Mouse (Mus musculus) T-helper 17 cell (primary cell): Measurements from ENCODE around the gene Tmem266.

Source experiments
- in situ Hi-C, 2 experiments: fragments of 300-600 bp; cut with MboI, MseI; formaldehyde crosslinking; loops; 1 replicate in 1 of 2; 2 replicates in 1 of 2; pipeline ENCODE4 v1.15.1; 2025; ENCODE audit warnings: high pct_unique_total_duplicates in 2 of 2

Gene Tmem266

DNA sequence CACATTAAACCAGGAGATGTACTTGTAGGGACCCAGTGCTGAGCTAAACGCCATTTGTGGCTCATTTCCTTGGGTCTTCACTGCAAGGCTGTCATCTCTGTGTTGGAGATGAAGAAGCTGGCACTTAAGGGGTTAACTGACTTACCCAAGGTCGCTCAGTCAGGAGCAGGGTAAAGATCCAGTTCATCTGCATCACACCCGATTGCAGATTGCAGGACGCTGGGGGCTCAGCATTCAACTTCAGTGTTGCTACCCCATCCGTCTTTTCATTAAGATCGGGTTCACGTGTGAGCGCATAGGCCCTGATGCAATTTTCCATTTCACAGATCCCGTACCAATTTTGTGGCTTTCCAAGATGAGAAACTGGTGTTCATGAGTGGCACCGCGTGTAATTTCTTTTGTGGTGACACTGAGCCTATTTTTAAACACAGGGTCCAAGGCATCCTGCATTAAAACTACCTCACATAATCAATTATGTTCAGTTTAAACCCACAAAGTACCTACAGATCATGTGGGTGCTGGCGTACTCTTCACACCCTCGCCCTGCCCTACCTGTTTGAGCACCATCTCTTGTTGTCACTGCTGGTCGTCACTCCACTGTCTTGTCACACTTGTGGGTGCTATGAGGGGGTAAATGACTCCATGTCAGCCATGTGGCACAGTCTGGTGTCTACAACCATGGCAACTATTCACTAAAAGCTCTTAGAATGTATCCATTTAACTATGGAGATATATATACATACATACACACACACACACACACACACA lies 1.6 kb downstream of the Tmem266 start:
- in situ Hi-C loops: no loop called here

DNA sequence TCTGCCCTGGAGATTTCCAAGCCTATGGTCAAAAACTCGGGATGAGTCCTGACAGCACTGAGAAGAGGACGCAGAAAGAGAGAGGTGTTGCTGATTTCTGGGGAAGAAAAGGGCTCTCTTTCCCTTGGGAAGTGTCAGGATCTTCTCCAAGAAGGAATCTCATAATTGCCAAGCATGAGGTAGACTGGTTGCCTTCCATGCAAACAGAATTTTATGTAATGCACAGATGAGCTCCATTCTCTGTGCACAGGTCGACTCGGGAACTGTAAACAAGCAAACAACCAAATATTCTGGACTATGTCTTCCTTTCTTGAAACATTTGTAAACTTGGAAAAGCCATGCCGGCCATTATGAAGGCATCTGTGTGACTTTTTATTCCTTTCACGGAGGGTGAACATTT lies 2.7 kb downstream of the Tmem266 start:
- in situ Hi-C loops: no loop called here

DNA sequence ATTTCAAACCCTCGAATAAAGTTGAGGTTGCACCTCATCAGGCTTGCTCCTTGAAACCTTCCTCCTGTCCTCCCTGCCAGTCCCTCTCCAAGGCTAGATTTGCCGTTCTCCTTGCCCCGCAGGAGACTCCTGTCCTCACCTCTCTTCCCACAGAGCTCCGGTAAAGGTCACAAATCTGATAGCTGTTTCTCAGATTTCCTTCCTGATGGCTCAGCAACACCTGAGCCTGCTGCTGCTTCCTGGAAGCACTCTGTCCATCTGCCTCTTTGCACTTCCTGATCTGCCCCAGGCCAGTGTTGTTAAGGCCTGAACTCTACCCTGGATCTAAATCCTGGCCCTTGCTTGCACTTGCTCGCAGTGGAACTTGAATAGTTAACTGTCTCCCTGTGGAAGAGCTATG lies 5.8 kb downstream of the Tmem266 start:
- in situ Hi-C loops: no loop called here

- in situ Hi-C loops: no loop called here
These were observed 6.2 kb downstream of the Tmem266 start for GRCm38 (mm10) chr9:55332949-55333348.

GRCm38 (mm10) chr9:55344165-55344564 lies 17.5 kb downstream of the Tmem266 start:
- in situ Hi-C loops: no loop called here

DNA sequence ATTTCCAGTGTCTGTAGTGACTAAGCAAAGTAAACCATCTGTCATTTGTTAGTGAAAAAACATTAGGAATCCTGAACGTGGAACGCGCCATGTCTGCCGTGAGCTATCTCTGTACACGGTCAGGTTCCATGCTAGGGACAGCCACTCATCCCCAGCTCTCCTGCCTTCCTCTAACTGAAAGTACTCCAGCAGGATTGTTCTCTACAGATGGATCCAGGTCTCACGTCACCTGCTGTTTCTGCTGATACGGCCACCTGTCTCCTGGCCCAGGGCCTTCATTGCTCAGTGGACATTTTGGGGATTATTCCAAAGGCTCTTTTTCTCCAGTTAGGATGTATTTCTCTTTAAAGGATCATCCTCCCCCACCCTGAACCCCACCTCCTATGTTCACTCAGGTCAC lies 18.6 kb downstream of the Tmem266 start:
- in situ Hi-C loops: no loop called here

- in situ Hi-C loops: no loop called here
These were observed 22.0 kb downstream of the Tmem266 start for GRCm38 (mm10) chr9:55348664-55349063.

DNA sequence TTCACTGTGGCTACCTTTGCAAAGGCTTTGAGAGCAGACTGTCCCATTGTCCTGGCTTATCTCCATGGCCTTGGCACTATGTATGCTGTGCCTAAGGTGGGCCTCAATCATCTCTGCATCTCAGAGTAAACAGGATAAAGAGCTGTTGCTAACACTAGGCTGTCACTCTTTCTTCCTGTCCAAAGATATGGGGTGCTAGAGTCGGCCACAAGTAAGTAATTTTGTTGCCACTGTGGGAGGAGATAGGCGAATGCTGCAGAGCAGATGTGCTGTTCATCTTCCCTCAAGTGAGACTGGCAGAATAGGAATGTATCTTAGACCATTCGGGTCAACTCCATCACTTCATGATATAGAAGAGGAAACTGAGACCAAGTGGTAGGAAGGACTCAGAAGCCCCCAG lies 28.0 kb downstream of the Tmem266 start:
- in situ Hi-C loops: no loop called here

- in situ Hi-C loops: no loop called here
These were observed 28.6 kb downstream of the Tmem266 start for GRCm38 (mm10) chr9:55355270-55355834.

DNA sequence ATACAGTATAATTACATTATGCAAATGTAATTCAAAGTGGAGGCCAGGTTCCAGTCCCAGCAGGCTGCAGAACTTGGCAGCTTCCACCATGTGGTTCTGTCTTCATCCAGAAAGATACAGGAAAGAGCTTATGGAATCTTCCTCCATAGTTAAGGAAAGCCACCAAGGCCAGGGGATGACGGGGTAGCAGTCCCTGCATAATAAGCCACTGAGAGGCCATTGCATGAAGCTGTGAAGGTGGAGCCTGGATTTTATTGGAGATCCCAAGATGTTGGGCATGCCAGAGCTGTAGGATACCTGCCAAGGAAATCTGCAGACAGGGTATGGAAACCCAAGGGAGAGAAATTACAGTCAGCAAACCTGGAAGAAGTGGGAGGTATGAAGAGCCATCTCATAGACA lies 30.5 kb downstream of the Tmem266 start:
- in situ Hi-C loops: no loop called here

GRCm38 (mm10) chr9:55360372-55360771 lies 33.7 kb downstream of the Tmem266 start:
- in situ Hi-C loops: no loop called here

GRCm38 (mm10) chr9:55360861-55361260 lies 34.1 kb downstream of the Tmem266 start:
- in situ Hi-C loops: no loop called here

DNA sequence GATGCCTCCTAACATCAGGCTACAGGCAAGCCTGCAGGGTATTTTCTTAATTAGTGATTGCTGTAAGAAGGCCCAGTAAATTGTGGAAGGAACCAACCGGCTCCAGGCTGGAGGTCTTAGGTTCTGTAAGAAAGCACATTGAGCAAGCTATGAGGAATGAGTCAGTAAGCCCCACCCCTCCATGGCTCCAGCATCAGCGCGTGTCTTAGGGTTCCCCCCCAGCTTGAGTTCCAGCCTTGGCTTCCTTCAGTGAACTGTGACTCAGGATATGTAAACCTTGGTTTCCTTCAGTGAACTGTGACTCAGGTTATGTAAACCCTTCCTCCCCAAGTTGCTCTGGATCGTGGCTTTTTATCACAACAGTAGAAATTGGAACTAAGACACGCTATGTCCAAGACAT lies 35.3 kb downstream of the Tmem266 start:
- in situ Hi-C loops: no loop called here

DNA sequence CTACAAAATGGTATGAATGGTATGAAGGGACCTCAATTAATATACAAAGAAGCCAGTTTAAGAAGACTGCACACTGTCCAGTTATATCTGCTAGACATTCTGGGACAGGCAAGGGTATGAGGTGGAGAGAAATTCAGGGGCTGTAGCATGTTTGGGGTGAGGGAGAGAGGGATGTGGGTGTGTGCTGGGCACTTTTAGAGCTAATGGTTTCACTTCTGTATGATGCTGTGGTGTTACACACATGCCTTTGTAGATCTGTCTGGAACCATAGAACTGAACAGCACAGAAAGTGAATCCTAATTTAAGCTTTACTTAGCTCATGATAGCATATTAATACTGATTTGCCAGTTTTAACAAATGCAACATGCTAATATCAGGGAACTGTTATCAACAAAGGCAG lies 37.0 kb downstream of the Tmem266 start:
- in situ Hi-C loops: no loop called here

DNA sequence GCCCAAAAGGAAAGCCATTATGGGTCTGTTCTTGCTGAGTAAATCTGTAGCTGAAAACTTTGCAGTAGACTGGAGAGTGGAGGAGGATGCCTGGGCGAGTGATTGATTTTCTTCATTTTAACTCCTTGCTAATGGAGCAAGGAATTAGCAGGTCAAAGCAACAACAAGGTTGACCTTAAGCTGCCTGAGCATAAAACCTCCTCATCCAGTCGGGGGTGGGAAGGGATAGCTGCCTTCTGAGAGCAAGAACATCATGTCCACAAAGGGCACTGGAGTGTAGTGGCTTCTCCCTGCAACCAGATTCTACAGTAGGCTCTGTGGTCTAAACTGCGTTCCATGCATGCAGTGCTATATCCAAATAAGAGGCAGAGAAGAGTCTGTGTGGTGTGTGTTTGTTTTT lies 41.3 kb downstream of the Tmem266 start:
- in situ Hi-C loops: no loop called here

GRCm38 (mm10) chr9:55371908-55372307 lies 45.2 kb downstream of the Tmem266 start:
- in situ Hi-C loops: no loop called here

DNA sequence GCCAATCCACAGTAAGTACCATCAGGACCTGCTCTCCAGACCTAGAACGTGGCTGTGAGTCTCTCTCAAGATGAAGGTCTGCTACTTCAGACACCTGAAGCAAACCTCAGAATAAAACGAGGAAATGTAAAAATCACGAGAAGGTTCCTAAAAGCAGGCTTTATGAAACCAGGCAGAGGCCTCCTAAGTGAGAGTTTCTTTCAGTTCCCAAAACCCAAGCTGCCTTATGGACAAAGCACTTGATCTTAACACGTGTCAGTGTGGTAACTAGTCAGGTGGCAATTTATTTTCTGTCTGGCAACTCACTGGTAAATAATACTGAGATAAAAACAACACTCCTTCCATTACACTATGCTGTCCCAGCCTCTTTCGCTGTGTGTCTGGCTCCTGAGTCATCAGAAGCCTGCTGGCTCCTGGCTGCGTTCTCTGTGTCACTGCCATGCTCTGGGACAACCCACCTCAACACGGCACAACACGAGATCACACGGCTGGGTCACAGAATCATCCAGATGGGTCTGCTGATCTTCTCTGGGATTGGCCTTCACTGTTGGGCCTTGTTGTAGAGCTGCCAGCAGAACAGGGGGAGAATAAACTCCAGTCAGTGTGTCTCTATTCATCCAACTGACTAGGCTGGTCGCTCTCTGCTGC lies 51.0 kb downstream of the Tmem266 start:
- in situ Hi-C loops: no loop called here

DNA sequence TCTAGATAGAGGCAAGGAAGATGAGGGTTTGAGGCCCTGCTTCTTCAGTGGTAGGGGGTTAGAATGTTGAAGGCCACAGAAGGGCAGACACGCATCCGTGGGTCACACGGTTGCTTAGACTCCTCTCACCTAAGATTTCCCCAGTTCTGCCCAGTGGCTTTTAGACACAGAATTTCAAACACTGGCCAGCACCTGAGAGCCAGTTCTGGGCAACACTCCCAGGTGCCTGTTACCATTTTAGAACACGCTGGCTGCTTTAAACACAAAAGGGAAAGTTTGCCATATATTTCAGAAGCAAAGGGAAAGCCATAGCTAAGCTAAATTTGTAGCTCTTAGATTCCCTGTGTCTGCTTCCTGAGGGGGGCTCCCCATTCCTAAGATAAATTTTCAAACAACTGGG lies 54.7 kb downstream of the Tmem266 start:
- in situ Hi-C loops: no loop called here

GRCm38 (mm10) chr9:55382441-55382840 lies 55.7 kb downstream of the Tmem266 start:
- in situ Hi-C loops: no loop called here

DNA sequence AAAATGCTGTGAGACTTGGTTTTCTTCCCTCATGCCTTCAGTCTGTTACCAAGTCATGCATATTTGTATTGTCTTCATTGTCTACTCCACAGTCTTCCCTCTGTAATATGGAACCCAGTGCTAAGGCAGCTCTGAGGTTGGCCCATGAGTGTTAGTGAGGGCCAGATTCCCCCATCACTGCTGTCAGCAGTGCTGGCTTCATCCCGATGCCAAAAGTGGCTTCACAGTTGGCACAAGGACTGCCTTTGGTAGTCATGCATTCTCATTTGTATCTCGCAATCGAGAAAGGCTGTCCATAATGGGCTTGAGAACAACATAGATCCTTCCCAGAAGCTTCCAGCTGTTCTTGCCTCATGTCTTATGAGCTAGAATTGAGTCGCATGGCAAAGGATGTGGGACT lies 59.4 kb downstream of the Tmem266 start:
- in situ Hi-C loops: no loop called here

- in situ Hi-C loops: no loop called here
These were observed 61.3 kb downstream of the Tmem266 start for GRCm38 (mm10) chr9:55387862-55388505.

DNA sequence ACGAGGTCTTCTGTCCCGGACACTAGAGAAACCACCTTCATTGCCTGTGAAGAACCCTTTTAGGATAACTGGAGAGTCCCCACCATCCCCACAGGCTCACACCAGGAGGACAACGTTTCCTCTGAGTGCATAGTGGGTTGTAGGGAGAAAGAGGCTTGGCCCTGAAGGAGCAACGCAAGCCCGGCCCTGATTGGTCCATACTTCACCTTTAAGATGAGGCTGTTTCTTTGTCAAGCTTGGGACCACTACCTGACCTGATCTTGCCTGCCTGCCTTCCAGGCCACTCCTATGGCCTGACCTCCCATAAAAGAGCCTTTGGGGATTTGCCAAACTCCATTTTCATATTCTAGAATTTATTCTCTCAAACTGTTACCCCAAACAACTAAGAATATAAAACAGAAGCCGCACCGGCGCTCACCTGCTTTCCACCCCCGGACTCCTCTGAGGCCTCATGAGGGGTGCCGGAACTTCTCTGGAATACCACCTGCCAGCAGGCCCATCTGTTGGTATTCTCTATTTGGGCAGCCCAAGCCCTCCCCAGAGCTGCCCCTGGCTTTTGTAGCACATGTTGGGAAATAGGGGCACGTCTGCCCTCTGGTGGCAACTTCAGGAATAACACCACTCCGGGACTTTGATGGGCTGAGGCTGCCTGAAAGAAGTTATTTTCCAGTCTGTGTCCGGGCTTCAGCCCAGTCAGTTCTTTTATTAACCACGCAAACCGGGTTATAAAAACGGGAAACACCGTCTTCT lies 65.4 kb downstream of the Tmem266 start:
- in situ Hi-C loops: loop anchor here in 1 of 2 experiments (10.0 kb wide), 1 partner anchor 1943 kb away; no protein-coding TSS in a partner anchor
